Mouse (Mus musculus) stomach, postnatal 0 days (tissue): ENCODE measurements around the gene Usp42. TPM values are rescaled to one million over a fixed set of nuclear protein-coding genes. Genes with fewer than 3 reads are reported as not detected.

Experiments
- ATAC-seq: fragments of 200-750 bp; cut with Nextera tagmentation; 2 replicates; pipeline ENCODE4 v1.8.0; 2017; ENCODE audit not compliant: low FRiP score, low TSS enrichment
- DNase-seq: peaks from one replicate; pipeline ENCODE4 v3.0.0-alpha.2; 2016; ENCODE audit warnings: low spot score
- H3K27ac ChIP-seq: fragments of 300-500 bp; sonication (generic); replicated peaks from 2 replicates; pipeline ENCODE4 v1.5.1; 2014; ENCODE audit warnings: mild to moderate bottlenecking, control low read depth
- H3K27me3 ChIP-seq: fragments of 300-500 bp; sonication (generic); 2 replicates; pipeline ENCODE4 v1.6.1; 2014; ENCODE audit warnings: low read length; ENCODE audit not compliant: control insufficient read depth, insufficient read depth
- H3K36me3 ChIP-seq: fragments of 300-500 bp; sonication (generic); 2 replicates; pipeline ENCODE4 v1.6.1; 2014; ENCODE audit warnings: low read length, mixed read lengths; ENCODE audit not compliant: control insufficient read depth, insufficient read depth
- H3K4me1 ChIP-seq: fragments of 300-500 bp; sonication (generic); replicated peaks from 2 replicates; pipeline ENCODE4 v1.6.1; 2014; ENCODE audit warnings: antibody characterized with exemption; ENCODE audit not compliant: control insufficient read depth, insufficient read depth
- H3K4me2 ChIP-seq: fragments of 300-500 bp; sonication (generic); replicated peaks from 2 replicates; pipeline ENCODE4 v1.6.1; 2014; ENCODE audit warnings: low read depth, mild to moderate bottlenecking, control low read depth, moderate library complexity
- H3K4me3 ChIP-seq: fragments of 300-500 bp; sonication (generic); 2 replicates; pipeline ENCODE4 v1.5.1; 2014; ENCODE audit warnings: low read depth, low read length, control low read depth
- H3K9ac ChIP-seq: fragments of 300-500 bp; sonication (generic); 2 replicates; pipeline ENCODE4 v1.6.1; 2014; ENCODE audit warnings: mild to moderate bottlenecking, low read length, control low read depth, mixed read lengths
- H3K9me3 ChIP-seq: fragments of 300-500 bp; sonication (generic); 2 replicates; pipeline ENCODE4 v1.6.1; 2016; ENCODE audit warnings: low read length; ENCODE audit not compliant: control insufficient read depth
- CTCF ChIP-seq: IDR thresholded peaks from 2 replicates; pipeline ENCODE4 v1.5.1; 2016; ENCODE audit warnings: antibody characterized with exemption, low read depth, mild to moderate bottlenecking, moderate library complexity
- EP300 ChIP-seq: optimal IDR thresholded peaks from 2 replicates; pipeline ENCODE3; 2016; ENCODE audit warnings: antibody characterized with exemption
- WGBS: fragments of 180-500 bp; shearing (Covaris S2); extraction: QIAGEN DNeasy Blood & Tissue Kit; methylation state at CpG from one replicate; pipeline ENCODE4 v1.1.7; 2014; 5-methylcytosine and 5-hydroxymethylcytosine counted together
- polyA plus RNA-seq: library from polyadenylated mRNA; unstranded; fragments of >200 nt; fragmentation: Nextera tagmentation; extraction: Ambion mirVana; gene quantifications from 2 replicates; pipeline ENCODE4 v1.2.1, GENCODE M21; 2015

Gene Usp42
- polyA plus RNA-seq, 1 experiment from 2014 or later = 5.7 TPM

- H3K4me1 ChIP-seq = no peaks in the 10 kb centered on the region
- no peak for DNase-seq
- TF ChIP-seq EP300 = no peak
- TF ChIP-seq CTCF = no peak
- H3K27ac ChIP-seq = no peak overlapping the region
- H3K4me2 ChIP-seq = no peak overlapping the region
- H3K9ac ChIP-seq = no peak overlapping the region
- 66% methylated on average over 8 of the region's 8 CpGs for WGBS
- H3K9me3 ChIP-seq = no peaks in the 10 kb centered on the region
- H3K36me3 ChIP-seq = peaks cover 11% of the 10 kb centered on the region
- no peak overlapping the region for H3K4me3 ChIP-seq
- no peaks in the 10 kb centered on the region for H3K27me3 ChIP-seq
- ATAC-seq = 0 out of 2 replicates have a peak, but pooled peaks have one; percentile 33
Measured at GRCm38 (mm10) chr5:143684911-143685390, 47.1 kb downstream of the Usp42 start.

GRCm38 (mm10) chr5:143683696-143684095, 48.4 kb downstream of the Usp42 start:
- DNase-seq (no peak), ATAC-seq (no peak)
- H3K9me3 ChIP-seq = no peaks in the 10 kb centered on the region
- H3K4me2 ChIP-seq = no peak overlapping the region
- no peak overlapping the region for H3K4me3 ChIP-seq
- WGBS = 62% methylated on average over 6 of the region's 6 CpGs
- no peak overlapping the region for H3K9ac ChIP-seq
- peaks cover 4% of the 10 kb centered on the region for H3K4me1 ChIP-seq
- H3K36me3 ChIP-seq = peaks cover 11% of the 10 kb centered on the region
- TF ChIP-seq EP300 = no peak
- TF ChIP-seq CTCF = no peak
- H3K27me3 ChIP-seq = no peaks in the 10 kb centered on the region
- no peak overlapping the region for H3K27ac ChIP-seq

- 74% methylated on average over 6 of the region's 6 CpGs for WGBS
Measured at GRCm38 (mm10) chr5:143679654-143680053, 52.4 kb downstream of the Usp42 start.

GRCm38 (mm10) chr5:143678634-143679271, 53.3 kb downstream of the Usp42 start:
- H3K9ac ChIP-seq = no peak overlapping the region
- H3K4me1 ChIP-seq = peaks cover 9% of the 10 kb centered on the region
- ATAC-seq (peak; percentile 91), DNase-seq (peak; percentile 49)
- peak overlapping the region; percentile 37 for H3K27ac ChIP-seq
- no peaks in the 10 kb centered on the region for H3K9me3 ChIP-seq
- H3K27me3 ChIP-seq = no peaks in the 10 kb centered on the region
- no peak overlapping the region for H3K4me3 ChIP-seq
- WGBS = 28% methylated on average over 6 of the region's 6 CpGs
- no peak for TF ChIP-seq CTCF
- TF ChIP-seq EP300 = no peak
- no peaks in the 10 kb centered on the region for H3K36me3 ChIP-seq
- H3K4me2 ChIP-seq = 0 out of 2 replicates have a peak overlapping the region, but pooled peaks have one; percentile 8

More at GRCm38 (mm10) chr5:143679654-143680053, 52.4 kb downstream of the Usp42 start:
- TF ChIP-seq EP300 (no peak), CTCF (no peak)
- no peak overlapping the region for H3K4me2 ChIP-seq
- H3K9ac ChIP-seq = no peak overlapping the region
- peaks cover 9% of the 10 kb centered on the region for H3K4me1 ChIP-seq
- no peaks in the 10 kb centered on the region; the same call in 1 of the 2 replicates for H3K36me3 ChIP-seq
- ATAC-seq (no peak), DNase-seq (no peak)
- H3K4me3 ChIP-seq = no peak overlapping the region
- H3K27ac ChIP-seq = no peak overlapping the region
- H3K27me3 ChIP-seq = no peaks in the 10 kb centered on the region
- H3K9me3 ChIP-seq = no peaks in the 10 kb centered on the region

GRCm38 (mm10) chr5:143677363-143677762, 54.7 kb downstream of the Usp42 start:
- H3K4me2 ChIP-seq = no peak overlapping the region
- TF ChIP-seq EP300 = no peak
- TF ChIP-seq CTCF = no peak
- H3K9ac ChIP-seq = no peak overlapping the region
- no peak overlapping the region for H3K27ac ChIP-seq
- no peaks in the 10 kb centered on the region for H3K36me3 ChIP-seq
- H3K4me1 ChIP-seq = peaks cover 9% of the 10 kb centered on the region
- no peak overlapping the region for H3K4me3 ChIP-seq
- no peaks in the 10 kb centered on the region for H3K9me3 ChIP-seq
- no peaks in the 10 kb centered on the region for H3K27me3 ChIP-seq
- DNase-seq (no peak), ATAC-seq (no peak)
- 66% methylated on average over 4 of the region's 4 CpGs for WGBS

GRCm38 (mm10) chr5:143676218-143676985, 55.7 kb downstream of the Usp42 start:
- H3K9ac ChIP-seq = no peak overlapping the region
- DNase-seq (no peak), ATAC-seq (no peak)
- H3K4me3 ChIP-seq = no peak overlapping the region
- WGBS = 52% methylated on average over 5 of the region's 5 CpGs
- no peak for TF ChIP-seq EP300
- TF ChIP-seq CTCF = no peak
- H3K36me3 ChIP-seq = no peaks in the 10 kb centered on the region
- peaks cover 9% of the 10 kb centered on the region for H3K4me1 ChIP-seq
- no peak overlapping the region for H3K4me2 ChIP-seq
- H3K9me3 ChIP-seq = no peaks in the 10 kb centered on the region
- no peak overlapping the region for H3K27ac ChIP-seq
- no peaks in the 10 kb centered on the region for H3K27me3 ChIP-seq
